Mouse (Mus musculus) lung, postnatal 14 days (tissue): ENCODE results near the gene Agbl4.
"Not testable (repeated sequence)": the region's sequence is repeated elsewhere in the genome, so short reads cannot be mapped to it uniquely, and the experiment has no call there.

ENCODE experiments used
- DNase-seq: peaks from one replicate; pipeline ENCODE4 v3.0.0; 2021

Agbl4 gene

GRCm38 (mm10) chr4:110921013-110921412 lies 523.6 kb downstream of the Agbl4 start:
- no peak for DNase-seq

GRCm38 (mm10) chr4:111001641-111002040 lies 604.2 kb downstream of the Agbl4 start:
- DNase-seq = no peak

GRCm38 (mm10) chr4:111004719-111005479 lies 607.4 kb downstream of the Agbl4 start:
- no peak for DNase-seq

GRCm38 (mm10) chr4:111019376-111019775 lies 621.9 kb downstream of the Agbl4 start:
- no peak for DNase-seq

GRCm38 (mm10) chr4:111067330-111067729 lies 669.9 kb downstream of the Agbl4 start:
- no peak for DNase-seq

GRCm38 (mm10) chr4:111073738-111074497 lies 676.5 kb downstream of the Agbl4 start:
- no peak for DNase-seq

- DNase-seq = no peak
Observed at GRCm38 (mm10) chr4:111074701-111075154, 677.3 kb downstream of the Agbl4 start.

DNA sequence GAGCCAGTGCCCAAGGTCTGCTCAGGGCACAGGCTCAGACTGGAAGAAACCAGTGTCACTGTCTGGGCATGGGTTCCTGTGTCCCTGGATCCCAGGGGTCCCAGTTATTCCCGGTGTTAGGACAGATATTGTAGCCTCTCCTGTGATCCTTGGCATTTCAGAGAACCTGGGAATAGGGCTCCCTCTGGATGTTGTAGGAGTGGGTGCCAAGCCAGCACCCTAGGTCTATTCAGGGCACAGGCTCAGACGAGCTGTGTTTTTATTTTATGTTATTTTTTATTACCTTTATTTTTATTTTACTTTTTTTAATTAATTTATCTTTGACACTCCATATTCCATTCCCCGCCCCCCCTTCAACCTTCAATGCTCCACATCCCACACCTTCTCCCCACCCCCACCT lies 680.3 kb downstream of the Agbl4 start:
- DNase-seq = no peak

GRCm38 (mm10) chr4:111085330-111085729 lies 687.9 kb downstream of the Agbl4 start:
- DNase-seq = no peak

GRCm38 (mm10) chr4:111136217-111137147 lies 739.0 kb downstream of the Agbl4 start:
- no peak for DNase-seq

DNA sequence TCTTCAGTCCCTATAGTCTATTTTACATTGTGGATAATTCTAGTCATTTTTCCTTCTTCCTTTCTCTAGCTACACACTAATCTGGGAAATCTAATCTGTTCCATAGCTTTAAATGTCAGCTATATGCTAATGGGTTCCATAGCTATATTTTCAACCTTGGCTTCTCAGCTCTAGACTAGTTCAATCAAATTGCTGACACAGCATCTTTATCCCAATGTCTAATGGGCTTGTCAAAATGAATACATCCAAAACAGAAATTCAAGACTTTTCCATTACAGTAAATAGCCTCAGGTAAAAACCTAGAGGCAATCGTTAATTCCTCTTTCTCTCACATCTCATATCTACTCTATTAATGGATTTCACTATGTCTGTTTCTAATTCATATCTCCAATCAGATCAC lies 750.3 kb downstream of the Agbl4 start:
- DNase-seq = no peak

GRCm38 (mm10) chr4:111155859-111156258 lies 758.4 kb downstream of the Agbl4 start:
- no peak for DNase-seq

DNA sequence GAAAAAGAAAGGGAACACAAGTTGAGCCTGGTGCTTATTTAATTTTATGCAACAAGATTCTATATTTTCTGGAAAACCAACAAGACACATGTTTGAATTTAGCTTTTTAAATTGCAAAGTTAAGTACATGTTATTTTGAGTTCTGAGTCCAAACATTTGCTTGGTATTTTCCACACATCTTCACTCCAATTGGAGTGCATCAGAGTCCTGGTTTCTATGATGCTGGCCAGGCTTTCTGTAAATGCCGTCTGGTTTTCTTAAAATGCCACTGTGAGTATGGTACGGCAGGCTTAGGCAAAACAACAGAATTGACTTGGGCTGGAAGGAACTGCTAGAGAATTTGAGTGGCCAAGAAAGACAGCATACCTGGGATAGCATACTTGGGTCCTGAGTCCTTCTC lies 784.0 kb downstream of the Agbl4 start:
- DNase-seq = no peak

DNA sequence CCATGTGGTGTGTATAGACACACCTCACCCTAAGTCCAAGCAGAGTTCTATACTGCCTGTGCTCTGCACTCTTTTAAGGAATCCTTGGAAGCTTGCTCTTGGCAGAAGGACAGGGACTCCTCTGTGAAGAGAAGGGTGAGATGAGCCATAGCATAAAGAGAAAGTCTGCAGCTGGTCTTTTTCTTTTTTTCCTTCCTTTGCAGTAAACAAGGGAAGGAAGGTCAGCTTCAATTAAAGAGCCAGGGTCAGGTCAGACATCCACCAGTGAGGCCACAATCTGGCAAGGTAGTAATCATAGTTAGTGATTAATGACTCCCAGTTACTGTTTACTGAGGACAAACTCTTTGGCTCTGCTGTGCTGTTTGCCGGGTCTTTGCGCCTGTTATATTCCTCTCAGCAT lies 802.6 kb downstream of the Agbl4 start:
- DNase-seq = no peak

DNA sequence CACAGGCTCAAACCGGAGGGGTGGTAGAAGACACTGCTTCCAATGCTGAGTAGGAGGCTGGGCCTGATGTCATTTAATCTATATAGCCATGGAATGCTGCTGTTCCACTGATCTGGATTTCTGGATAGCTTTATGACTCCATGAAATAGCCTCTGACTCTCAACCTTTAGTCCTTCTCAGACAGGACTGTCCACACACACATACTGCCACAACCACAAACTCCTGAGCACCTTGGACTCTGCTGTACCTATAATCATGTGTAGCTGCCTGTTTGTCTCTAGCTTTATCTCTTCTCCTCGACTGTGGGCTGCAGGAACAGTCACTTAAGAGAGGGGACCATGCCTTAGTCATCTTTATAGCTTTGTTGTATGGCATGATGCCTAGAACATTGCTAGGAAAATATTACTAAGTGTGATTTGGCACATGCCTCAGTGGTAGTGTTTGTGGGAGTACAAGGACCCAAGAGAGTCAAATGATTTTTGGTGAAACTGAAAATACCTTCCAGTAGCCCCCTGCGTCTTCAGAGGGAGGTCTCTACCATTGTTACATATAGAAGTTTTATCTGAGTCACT lies 817.8 kb downstream of the Agbl4 start:
- DNase-seq = no peak

GRCm38 (mm10) chr4:111219030-111219429 lies 821.6 kb downstream of the Agbl4 start:
- DNase-seq = not testable (repeated sequence)

- DNase-seq = not testable (repeated sequence)
Observed at GRCm38 (mm10) chr4:111219543-111219942, 822.1 kb downstream of the Agbl4 start.

DNA sequence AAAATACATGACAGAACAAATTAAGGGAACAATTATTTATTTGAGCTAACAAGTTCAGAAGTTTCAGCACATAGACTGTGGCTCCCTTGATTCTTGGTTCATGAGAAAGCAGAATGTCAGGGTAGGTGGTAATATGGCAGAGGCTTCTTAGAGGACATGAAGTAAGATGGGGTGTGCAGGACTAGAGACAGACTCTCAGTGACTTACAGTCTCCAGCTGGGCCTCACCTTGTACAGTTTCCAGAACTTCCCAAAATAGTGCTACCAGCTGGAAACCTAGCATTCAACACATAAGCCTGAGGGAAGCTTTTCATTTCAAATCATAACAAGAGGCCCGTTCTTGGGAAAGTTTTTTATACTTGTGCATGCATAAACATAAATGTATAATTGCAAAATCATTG lies 836.4 kb downstream of the Agbl4 start:
- DNase-seq = peak; percentile 2

DNA sequence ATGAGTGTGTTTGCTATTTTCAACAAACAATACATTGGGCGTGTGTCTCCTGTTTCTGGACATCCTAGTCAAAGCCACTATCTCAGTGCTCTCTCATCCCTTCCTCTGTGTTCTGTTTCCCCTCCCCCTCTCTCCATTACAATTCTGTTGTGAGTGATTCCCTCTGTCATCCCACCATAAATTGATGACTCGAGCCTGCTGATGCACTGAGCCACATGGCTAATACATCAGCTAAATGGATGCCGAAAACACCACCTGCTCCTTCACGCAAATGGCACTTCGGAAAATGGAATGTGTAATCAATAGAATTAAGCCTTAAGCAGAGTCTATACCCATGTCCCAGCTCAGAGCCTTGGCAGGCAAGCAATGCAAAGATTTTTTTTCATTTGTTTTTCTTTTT lies 854.5 kb downstream of the Agbl4 start:
- no peak for DNase-seq

- no peak for DNase-seq
Observed at GRCm38 (mm10) chr4:111255499-111255898, 858.0 kb downstream of the Agbl4 start.

DNA sequence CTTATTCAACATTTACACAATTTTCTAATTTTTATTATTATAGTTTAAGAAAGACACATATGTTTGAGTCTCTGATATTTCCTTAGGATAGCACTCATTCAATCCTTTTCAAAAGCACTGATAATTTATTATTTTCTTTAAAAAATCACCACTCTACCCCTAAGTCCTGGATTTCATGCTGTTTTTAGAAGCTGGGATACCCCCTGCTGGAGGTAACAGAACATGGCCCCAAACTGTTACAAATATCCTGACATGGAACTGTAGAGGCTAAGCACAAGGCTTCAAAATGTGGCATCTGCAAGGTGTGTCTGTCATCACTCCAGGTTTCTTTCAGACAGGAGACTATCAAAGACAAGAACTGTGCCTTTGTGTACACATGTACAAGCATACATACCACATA lies 859.5 kb downstream of the Agbl4 start:
- DNase-seq = no peak

DNA sequence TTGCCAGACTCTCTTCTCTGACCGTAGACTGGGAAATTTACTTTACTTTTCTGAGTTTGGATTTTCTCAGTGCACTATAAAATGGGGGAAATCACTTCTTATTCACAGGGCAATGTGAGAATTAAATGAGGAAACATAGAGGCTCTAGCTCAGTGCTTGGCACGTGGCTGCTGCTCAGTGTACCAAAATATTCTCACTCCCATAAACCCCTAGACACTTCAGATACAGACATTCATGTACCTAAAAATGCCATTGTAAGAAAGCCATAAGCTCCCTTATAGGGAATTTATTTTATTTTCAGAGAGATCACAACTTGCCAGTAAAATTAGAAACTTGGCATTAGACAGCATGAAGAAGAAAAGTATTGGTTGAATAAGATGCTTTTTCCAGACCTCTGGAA lies 883.5 kb downstream of the Agbl4 start:
- DNase-seq = no peak

- DNase-seq = no peak
Observed at GRCm38 (mm10) chr4:111281836-111282235, 884.4 kb downstream of the Agbl4 start.
